In genomic region chr5:143360000-143360399, GRCm38 (mm10) we compare ENCODE assay signal across 11 mouse cellular contexts. TPM values are rescaled to one million over a fixed set of nuclear protein-coding genes. Genes with fewer than 3 reads are reported as not detected.
DNase-seq lines count a peak whose midpoint lies in the region; ATAC-seq and TF ChIP-seq lines count a peak whose summit lies in the region.
"Had no signal": no experiment of that assay in that cellular context is flagged by ENCODE, and none has a peak within 500 bp of the region (broad histone marks: within the 10 kb centered on the region; RNA-seq: fewer than 3 reads in every experiment).

No protein-coding gene starts in this region.

- no peak for ATAC-seq in heart, postnatal 0 days (ENCODE audit: insufficient read depth, low read depth)
- ATAC-seq: forebrain, embryonic 13.5 days; intestine, embryonic 16.5 days had no signal

- intact Hi-C loops in heart, postnatal 36 days (cut with DNase I), result no loop called here

- peak; percentile 26; the same call in 1 of the 2 replicates for TF ChIP-seq CTCF in heart, postnatal 0 days (IDR thresholded peaks at IDR 0.05; ENCODE audit: low read depth)

- H3K4me1 ChIP-seq in heart, postnatal 0 days (ENCODE audit: control insufficient read depth, insufficient read depth), result 0 out of 2 replicates have a peak, but pooled peaks cover 4% of the 10 kb centered on the region
- peaks cover 37% of the 10 kb centered on the region for H3K4me1 ChIP-seq in embryonic facial prominence, embryonic 10.5 days

- H3K9me3 ChIP-seq in heart, postnatal 0 days (replicated peaks; ENCODE audit: control insufficient read depth, low read length), result no peaks in the 10 kb centered on the region
- H3K9me3 ChIP-seq in embryonic facial prominence, embryonic 10.5 days, result no peaks in the 10 kb centered on the region
- H3K9me3 ChIP-seq: forebrain, embryonic 13.5 days; neural tube, embryonic 13.5 days had no signal

- H3K4me3 ChIP-seq in heart, postnatal 0 days (ENCODE audit: low read depth, low read length), result no peak overlapping the region
- no peak overlapping the region for H3K4me3 ChIP-seq in embryonic facial prominence, embryonic 10.5 days
- H3K4me3 ChIP-seq: forebrain, embryonic 13.5 days; neural tube, embryonic 13.5 days had no signal

- no peak overlapping the region for H3K27ac ChIP-seq in heart, postnatal 0 days (ENCODE audit: low read depth)
- no peak overlapping the region for H3K27ac ChIP-seq in embryonic facial prominence, embryonic 10.5 days (replicated peaks)
- H3K27ac ChIP-seq: forebrain, embryonic 13.5 days; neural tube, embryonic 13.5 days had no signal

- 59% methylated on average over 5 of the region's 5 CpGs for WGBS in heart, postnatal 0 days
- 54% methylated on average over 5 of the region's 5 CpGs for WGBS in embryonic facial prominence, embryonic 10.5 days

- peaks cover 59% of the 10 kb centered on the region for H3K27me3 ChIP-seq in heart, postnatal 0 days (ENCODE audit: control insufficient read depth, insufficient read depth, low read length)
- peaks cover 88% of the 10 kb centered on the region for H3K27me3 ChIP-seq in embryonic facial prominence, embryonic 10.5 days (replicated peaks; ENCODE audit: low read depth, poor library complexity, severe bottlenecking)

- TF ChIP-seq EP300 in heart, postnatal 0 days (IDR thresholded peaks at IDR 0.05; ENCODE audit: low read depth), result no peak

- no peak overlapping the region for H3K9ac ChIP-seq in heart, postnatal 0 days (replicated peaks; ENCODE audit: low read depth, low read length)
- H3K9ac ChIP-seq: forebrain, embryonic 13.5 days; neural tube, embryonic 13.5 days had no signal

- DNase-seq in heart, postnatal 0 days (ENCODE audit: low spot score), result no peak
- DNase-seq in heart, postnatal 36 days, result no peak
- peak; percentile 27 to 58 for DNase-seq in spleen, postnatal 10 days (ENCODE audit: low spot score in 2 of 2)
- DNase-seq in spleen, postnatal 14 days (ENCODE audit: low spot score in 2 of 2), result no peak
- peak; percentile 48 for DNase-seq in embryonic facial prominence, embryonic 10.5 days (ENCODE audit: low spot score)
- DNase-seq in thymus, postnatal 4 days, result peak; percentile 65
- DNase-seq in cerebellum, postnatal 4 days (ENCODE audit: low spot score in 2 of 2), result no peak
- DNase-seq in urinary bladder, postnatal 4 days (ENCODE audit: low spot score in 2 of 2), result no peak

- H3K36me3 ChIP-seq in heart, postnatal 0 days (replicated peaks; ENCODE audit: control insufficient read depth, insufficient read depth, low read length), result no peaks in the 10 kb centered on the region
- H3K36me3 ChIP-seq in embryonic facial prominence, embryonic 10.5 days (replicated peaks), result no peaks in the 10 kb centered on the region
- H3K36me3 ChIP-seq: neural tube, embryonic 13.5 days had no signal

- no peak overlapping the region for H3K4me2 ChIP-seq in heart, postnatal 0 days (ENCODE audit: low read depth, low read length)
- H3K4me2 ChIP-seq: forebrain, embryonic 13.5 days; neural tube, embryonic 13.5 days had no signal

RNA-seq across cellular contexts. Expression of gene Grid2ip, which starts 2.9 kb away (rescaled TPM):
- not detected in 2 replicates for total RNA-seq in heart, postnatal 0 days (2014; rRNA removed; ENCODE audit: low replicate concordance)
- polyA plus RNA-seq in heart, postnatal 0 days (2015; fragmentation: Nextera tagmentation; extraction: Ambion mirVana), result not detected in 2 replicates
- not detected for total RNA-seq in heart, postnatal 36 days (2021)
- polyA plus RNA-seq in embryonic facial prominence, embryonic 10.5 days (2016; fragmentation: Nextera tagmentation; extraction: Ambion mirVana), result 0.09 and 0.14 TPM in 2 replicates

RNA-seq across cellular contexts. Expression of gene Zdhhc4, which starts 30.9 kb away (rescaled TPM):
- 56.0 and 104 TPM in 2 replicates for total RNA-seq in heart, postnatal 0 days (2014; rRNA removed; ENCODE audit: low replicate concordance)
- polyA plus RNA-seq in heart, postnatal 0 days (2015; fragmentation: Nextera tagmentation; extraction: Ambion mirVana), result 58.5 and 63.3 TPM in 2 replicates
- 10 to 100 TPM; 24.0 to 29.4 TPM for total RNA-seq in heart, postnatal 36 days (2021)
- polyA plus RNA-seq in embryonic facial prominence, embryonic 10.5 days (2016; fragmentation: Nextera tagmentation; extraction: Ambion mirVana), result 71.0 and 77.2 TPM in 2 replicates

RNA-seq across cellular contexts. Expression of gene Kdelr2, which starts 43.6 kb away (rescaled TPM):
- total RNA-seq in heart, postnatal 0 days (2014; rRNA removed; ENCODE audit: low replicate concordance), result 126 and 128 TPM in 2 replicates
- polyA plus RNA-seq in heart, postnatal 0 days (2015; fragmentation: Nextera tagmentation; extraction: Ambion mirVana), result 154 and 170 TPM in 2 replicates
- 10 to 100 TPM; 50.0 to 53.8 TPM for total RNA-seq in heart, postnatal 36 days (2021)
- polyA plus RNA-seq in embryonic facial prominence, embryonic 10.5 days (2016; fragmentation: Nextera tagmentation; extraction: Ambion mirVana), result 221 and 226 TPM in 2 replicates

RNA-seq across cellular contexts. Expression of gene E130309D02Rik, which starts 44.8 kb away (rescaled TPM):
- total RNA-seq in heart, postnatal 0 days (2014; rRNA removed; ENCODE audit: low replicate concordance), result 34.3 and 45.3 TPM in 2 replicates
- polyA plus RNA-seq in heart, postnatal 0 days (2015; fragmentation: Nextera tagmentation; extraction: Ambion mirVana), result 15.4 and 15.8 TPM in 2 replicates
- total RNA-seq in heart, postnatal 36 days (2021), result 10 to 100 TPM; 15.4 to 15.8 TPM
- 62.1 and 65.4 TPM in 2 replicates for polyA plus RNA-seq in embryonic facial prominence, embryonic 10.5 days (2016; fragmentation: Nextera tagmentation; extraction: Ambion mirVana)

Comparison
In these comparisons a context has a peak if more than half of its experiments do, and no peak if none do; other contexts are left out.
1. DNase-seq: peak in spleen, postnatal 10 days (2 of 2), embryonic facial prominence, embryonic 10.5 days (single experiment) and thymus, postnatal 4 days (single experiment); none in heart, postnatal 0 days (single experiment), heart, postnatal 36 days (0 of 2), spleen, postnatal 14 days (0 of 2), cerebellum, postnatal 4 days (0 of 2) and urinary bladder, postnatal 4 days (0 of 2).